Mouse (Mus musculus) erythroblast, embryonic 14.5 days (primary cell): ENCODE data around the gene Axdnd1.

Source experiments
- GATA1 ChIP-seq: IDR thresholded peaks from 2 replicates; pipeline ENCODE4 v1.6.1; 2012; ENCODE audit warnings: low read length, inconsistent platforms, mixed read lengths
- TAL1 ChIP-seq: IDR thresholded peaks from 3 replicates; pipeline ENCODE4 v1.6.1; 2012; ENCODE audit warnings: low read length, inconsistent platforms, mixed read lengths

DNA sequence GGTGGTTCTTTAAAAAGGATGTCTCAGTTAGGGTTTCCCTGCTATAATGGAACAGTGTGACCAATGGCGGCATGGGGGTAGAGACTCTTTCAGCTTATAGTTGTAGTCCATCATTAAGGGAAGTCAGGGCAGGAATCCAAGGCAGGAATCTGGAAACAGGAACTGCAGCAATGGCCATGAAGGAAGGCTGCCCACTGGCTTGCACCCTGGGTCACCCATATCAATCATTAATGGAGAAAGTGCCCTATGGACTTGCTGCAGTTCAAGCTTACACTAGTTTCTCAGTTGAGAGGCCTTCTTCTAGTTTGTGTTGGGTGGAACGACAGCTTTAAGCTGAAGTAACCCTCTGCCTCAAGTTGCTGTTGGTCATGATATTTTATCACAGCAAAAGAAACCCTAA is 68.5 kb downstream of the Axdnd1 start:
- TF ChIP-seq TAL1 (no peak), GATA1 (no peak)
